Mouse (Mus musculus): ENCODE data around the gene 9130023H24Rik.

9130023H24Rik gene

GRCm38 (mm10) chr7:128246496-128247391 is 8.9 kb upstream of the 9130023H24Rik start, which contains the start of gene Tgfb1i1:
Gene Tgfb1i1, plus strand, starts transcription at chr7:128246812.
- 3% methylated on average over 28 of the region's 30 CpGs for whole genome bisulfite sequencing

- WGBS, result 92% methylated on average over 4 of the region's 4 CpGs
Observed at GRCm38 (mm10) chr7:128245547-128245946, 7.7 kb upstream of the 9130023H24Rik start.

- 87% methylated on average over 18 of the region's 18 CpGs for WGBS
Observed at GRCm38 (mm10) chr7:128244410-128245025, 6.7 kb upstream of the 9130023H24Rik start.

- 59% methylated on average over 10 of the region's 10 CpGs for WGBS
Observed at GRCm38 (mm10) chr7:128243921-128244320, 6.1 kb upstream of the 9130023H24Rik start.

- 97% methylated on average over 16 of the region's 16 CpGs for WGBS
Observed at GRCm38 (mm10) chr7:128242331-128242730, 4.5 kb upstream of the 9130023H24Rik start.

- WGBS, result 84% methylated on average over 27 of the region's 27 CpGs
Observed at GRCm38 (mm10) chr7:128240131-128240784, 2.4 kb upstream of the 9130023H24Rik start.

- 15% methylated on average over 4 of the region's 4 CpGs for WGBS
Observed at GRCm38 (mm10) chr7:128238991-128239390, 1.2 kb upstream of the 9130023H24Rik start.

GRCm38 (mm10) chr7:128237593-128237926 is 271 bp downstream of the 9130023H24Rik start:
- WGBS, result under 1% methylated on average over 25 of the region's 25 CpGs

- 23% methylated on average over 37 of the region's 37 CpGs for WGBS
Observed at GRCm38 (mm10) chr7:128236856-128237592, 807 bp downstream of the 9130023H24Rik start, which contains the start of gene Armc5. Gene Armc5, plus strand, starts transcription at chr7:128237342.

- WGBS, result 94% methylated on average over 13 of the region's 13 CpGs
Observed at GRCm38 (mm10) chr7:128236426-128236825, 1.4 kb downstream of the 9130023H24Rik start.

GRCm38 (mm10) chr7:128235481-128235880 is 2.4 kb downstream of the 9130023H24Rik start:
- WGBS, result 81% methylated on average over 1 of the region's 1 CpGs

- 80% methylated on average over 2 of the region's 2 CpGs for WGBS
Observed at GRCm38 (mm10) chr7:128234796-128235195, 3.0 kb downstream of the 9130023H24Rik start.

GRCm38 (mm10) chr7:128231741-128232140 is 6.1 kb downstream of the 9130023H24Rik start:
- 67% methylated on average over 8 of the region's 8 CpGs for WGBS

GRCm38 (mm10) chr7:128220936-128221335 is 16.9 kb downstream of the 9130023H24Rik start:
- WGBS, result 36% methylated on average over 3 of the region's 3 CpGs

- 80% methylated on average over 4 of the region's 4 CpGs for WGBS
Observed at GRCm38 (mm10) chr7:128219952-128220351, 17.9 kb downstream of the 9130023H24Rik start.

GRCm38 (mm10) chr7:128209826-128210225 is 28.0 kb downstream of the 9130023H24Rik start:
- 80% methylated on average over 3 of the region's 3 CpGs for WGBS

- WGBS, result 2% methylated on average over 4 of the region's 4 CpGs
Observed at GRCm38 (mm10) chr7:128208187-128208586, 29.6 kb downstream of the 9130023H24Rik start.

GRCm38 (mm10) chr7:128206152-128206551 is 31.7 kb downstream of the 9130023H24Rik start, which contains the start of gene Cox6a2:
Gene Cox6a2, minus strand, starts transcription at chr7:128206387.
- WGBS, result 78% methylated on average over 6 of the region's 6 CpGs

- WGBS, result 89% methylated on average over 18 of the region's 18 CpGs
Observed at GRCm38 (mm10) chr7:128205695-128206094, 32.1 kb downstream of the 9130023H24Rik start.

- 86% methylated on average over 8 of the region's 8 CpGs for WGBS
Observed at GRCm38 (mm10) chr7:128204179-128204578, 33.7 kb downstream of the 9130023H24Rik start.

GRCm38 (mm10) chr7:128203071-128203470 is 34.8 kb downstream of the 9130023H24Rik start:
- 88% methylated on average over 9 of the region's 9 CpGs for WGBS
